Mouse (Mus musculus): ENCODE data around the gene Trim45.

Trim45 gene

GRCm38 (mm10) chr3:100921825-100922505, at the start of gene Trim45:
Gene Trim45 (plus strand): TSS chr3:100922202.
- DNase-seq, result peak; percentile 96

GRCm38 (mm10) chr3:100877057-100877456, 44.9 kb upstream of the Trim45 start:
- no peak for DNase-seq

DNA sequence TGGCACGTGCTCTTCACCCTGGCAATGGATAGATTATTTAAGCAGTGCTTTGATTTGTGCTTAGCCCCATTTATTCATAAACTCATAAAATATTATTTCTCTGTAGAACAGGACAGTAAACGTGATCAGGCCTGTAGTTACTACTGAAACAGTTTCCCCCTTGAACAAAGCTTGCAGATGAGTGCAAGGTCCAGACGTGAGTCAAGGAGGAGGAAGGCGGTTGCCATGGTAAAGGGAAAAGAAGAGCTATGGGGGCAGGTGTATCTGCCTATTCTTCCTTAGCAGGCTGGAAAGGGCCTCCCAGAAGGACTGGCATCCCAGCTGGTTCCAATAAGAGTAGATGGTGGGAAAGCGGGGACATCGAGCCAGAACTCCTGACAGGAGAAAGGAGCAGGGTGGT, 40.6 kb upstream of the Trim45 start:
- no peak for DNase-seq

GRCm38 (mm10) chr3:100881843-100882634, 40.0 kb upstream of the Trim45 start:
- no peak for DNase-seq

- DNase-seq, result no peak
Observed at GRCm38 (mm10) chr3:100889234-100889633, 32.8 kb upstream of the Trim45 start.

- no peak for DNase-seq
Observed at GRCm38 (mm10) chr3:100890406-100890805, 31.6 kb upstream of the Trim45 start.

GRCm38 (mm10) chr3:100892383-100893335, 29.3 kb upstream of the Trim45 start:
- DNase-seq, result no peak

- no peak for DNase-seq
Observed at GRCm38 (mm10) chr3:100895500-100895899, 26.5 kb upstream of the Trim45 start.

DNA sequence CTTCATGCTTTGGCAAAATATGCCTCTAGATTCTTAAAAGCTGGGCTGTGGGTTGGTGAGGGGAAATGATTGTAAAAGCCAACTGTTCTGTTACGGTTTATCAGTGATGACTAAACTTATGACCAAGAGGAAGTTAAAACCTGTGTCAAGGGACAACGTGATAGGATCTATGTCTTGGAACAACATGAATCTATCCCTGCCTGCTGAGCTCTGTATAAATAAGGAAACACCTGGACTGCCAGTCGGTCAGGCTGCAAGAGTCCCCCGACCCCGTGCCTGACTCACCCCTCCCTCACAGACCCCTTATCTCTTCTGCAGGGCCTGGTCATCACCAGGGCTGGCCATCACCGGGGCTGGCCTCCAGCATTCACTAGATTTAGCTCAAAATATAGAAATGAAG, 15.9 kb upstream of the Trim45 start:
- DNase-seq, result no peak

DNA sequence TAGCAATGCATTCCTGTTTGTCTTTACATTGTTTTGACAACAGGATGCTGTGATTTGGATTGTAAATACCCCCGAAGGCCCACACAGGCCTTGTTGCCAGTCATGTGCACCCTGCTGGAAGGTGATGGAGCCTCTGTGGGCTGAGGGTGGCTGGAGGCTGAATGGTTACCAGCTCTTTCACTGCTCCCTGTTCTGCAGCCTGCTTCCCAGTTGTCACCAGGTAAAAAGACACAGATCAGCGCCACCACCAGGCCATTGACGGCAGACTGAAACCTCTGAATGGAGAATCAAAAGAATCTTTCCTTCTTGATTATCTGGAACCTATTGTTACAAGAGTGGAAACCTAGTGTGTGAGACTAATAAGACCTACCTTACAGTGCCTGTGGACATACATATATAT, 15.1 kb upstream of the Trim45 start:
- no peak for DNase-seq

- no peak for DNase-seq
Observed at GRCm38 (mm10) chr3:100908594-100908993, 13.4 kb upstream of the Trim45 start.

GRCm38 (mm10) chr3:100910621-100911020, 11.4 kb upstream of the Trim45 start:
- no peak for DNase-seq

DNA sequence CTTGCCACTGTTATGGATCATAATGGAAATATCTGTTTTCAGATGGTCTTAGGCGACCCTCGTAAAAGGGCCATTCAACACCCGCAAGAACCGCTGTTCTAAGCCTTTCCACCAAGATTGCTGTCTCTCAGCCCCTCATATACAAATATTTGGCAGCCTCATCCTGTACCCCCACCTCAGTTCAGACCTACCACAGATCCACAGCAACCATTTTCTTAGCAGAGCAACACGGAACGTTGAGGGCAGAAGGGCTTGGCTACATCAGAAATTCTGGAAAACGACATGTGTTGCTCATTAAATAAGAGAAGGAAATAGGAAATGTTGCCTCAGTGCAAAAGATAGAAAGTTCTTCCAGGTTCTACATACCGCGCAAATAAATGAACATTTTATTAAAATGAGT, 11.0 kb upstream of the Trim45 start:
- no peak for DNase-seq

GRCm38 (mm10) chr3:100911498-100912213, 10.3 kb upstream of the Trim45 start:
- DNase-seq, result no peak

GRCm38 (mm10) chr3:100916844-100917243, 5.2 kb upstream of the Trim45 start:
- DNase-seq, result no peak

- no peak for DNase-seq
Observed at GRCm38 (mm10) chr3:100920611-100921140, 1.3 kb upstream of the Trim45 start.

- DNase-seq, result no peak
Observed at GRCm38 (mm10) chr3:100922506-100923375, 739 bp downstream of the Trim45 start.

DNA sequence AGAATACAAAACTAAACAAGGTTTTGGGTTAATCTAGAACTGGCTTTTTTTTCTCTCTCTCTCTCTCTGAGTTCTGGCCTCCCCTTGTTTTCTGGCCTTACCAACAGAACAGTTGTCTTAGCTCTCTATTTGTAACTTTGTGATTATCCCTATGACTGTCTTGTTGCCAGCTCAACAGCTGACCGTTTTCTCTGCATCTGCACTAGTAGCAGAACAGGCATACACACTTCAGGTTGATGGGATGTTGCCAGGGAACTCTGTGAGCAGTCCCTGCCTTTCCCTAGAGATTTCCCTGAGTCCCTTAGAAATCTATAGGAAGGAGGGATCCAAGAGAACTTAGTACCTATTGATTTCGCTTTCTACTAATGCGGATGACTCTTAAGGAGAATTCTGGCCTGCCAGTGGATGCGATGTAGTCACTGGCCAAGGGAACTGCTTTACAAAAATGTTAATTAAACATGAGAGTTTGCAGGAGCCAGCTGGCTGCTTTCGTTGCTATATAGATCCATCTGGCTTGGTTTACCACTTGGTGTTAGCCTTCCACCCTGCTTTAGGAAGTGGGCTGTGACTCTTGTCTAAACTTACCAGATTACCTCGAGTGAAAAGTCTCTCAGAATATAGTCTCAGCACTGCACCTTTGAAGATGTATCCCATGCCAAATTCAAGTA, 2.2 kb downstream of the Trim45 start:
- DNase-seq, result no peak

DNA sequence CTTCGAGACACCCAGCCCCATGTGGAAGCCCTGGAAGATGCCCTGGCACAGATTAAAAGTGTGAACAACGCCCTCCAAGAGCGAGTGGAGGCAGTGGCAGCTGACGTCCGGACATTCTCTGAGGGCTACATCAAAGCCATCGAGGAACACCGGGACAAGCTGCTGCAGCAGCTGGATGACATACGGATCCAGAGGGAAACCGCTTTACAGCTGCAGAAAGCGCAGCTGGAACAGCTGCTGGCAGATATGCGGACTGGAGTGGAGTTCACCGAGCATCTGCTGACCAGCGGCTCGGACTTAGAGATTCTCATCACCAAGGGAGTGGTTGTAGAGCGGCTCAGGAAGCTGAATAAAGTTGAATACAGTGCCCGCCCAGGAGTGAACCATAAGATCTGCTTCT, 3.2 kb downstream of the Trim45 start:
- no peak for DNase-seq

DNA sequence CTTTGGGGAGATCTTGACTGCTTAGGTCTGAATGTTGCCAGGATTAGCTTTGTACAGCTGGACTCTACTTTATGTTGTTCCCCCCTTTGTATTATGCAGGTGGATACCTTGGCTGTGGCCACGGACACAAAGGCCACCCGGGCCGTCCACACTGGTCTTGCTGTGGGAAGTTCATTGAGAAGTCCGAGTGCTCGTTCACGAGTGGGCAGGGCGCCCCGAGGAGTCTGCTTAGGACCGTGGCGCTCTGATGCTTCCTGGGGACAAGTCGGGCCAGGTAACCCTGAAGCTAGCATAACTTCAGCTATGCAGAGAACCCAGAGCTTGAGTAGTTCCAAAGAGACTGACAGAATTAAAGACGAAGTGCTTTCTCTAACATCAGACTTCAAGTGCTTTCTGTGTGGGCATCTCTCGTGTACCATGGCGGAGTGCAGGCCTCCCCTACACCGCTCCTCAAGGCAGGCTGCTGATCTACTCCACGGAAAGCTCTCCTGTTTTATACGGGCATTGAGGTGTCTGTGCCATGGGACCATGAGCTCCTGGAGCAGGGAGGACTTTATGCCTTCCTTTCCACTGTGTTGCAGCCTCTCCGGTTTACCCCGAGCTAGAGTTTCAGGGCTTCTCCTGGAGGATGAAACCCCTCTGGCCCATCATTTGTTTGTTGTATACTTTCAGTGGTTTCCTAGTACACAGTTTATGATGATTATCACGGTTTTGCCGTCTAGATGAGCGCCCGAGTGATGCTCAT, 9.5 kb downstream of the Trim45 start:
- DNase-seq, result no peak
